Mouse (Mus musculus) gastrocnemius, postnatal 4 days (tissue): ENCODE results near the gene Me3. TPM values are rescaled to one million over a fixed set of nuclear protein-coding genes. Genes with fewer than 3 reads are reported as not detected.
A peak's percentile ranks its signal among the peaks of the same experiment; 100 is the strongest.

Experiments used
- DNase-seq, 2 experiments: peaks; one replicate each; pipeline ENCODE4 v3.0.0; 2021 to 2022; ENCODE audit warnings: low spot score in 2 of 2, mixed read lengths in 2 of 2
- long read RNA-seq, 2 experiments: library from polyadenylated mRNA; stranded (forward); transcript quantifications; one replicate each; pipeline ENCODE4 v2.0.0; 2021
- total RNA-seq, 2 experiments: library from RNA; stranded (reverse); gene quantifications; 2 replicates each; pipeline ENCODE4 v1.2.3; 2021

The Me3 gene
- total RNA-seq, result 10 to 100 TPM; 33.8 to 36.1 TPM
- long read RNA-seq, experiment 1, full-length matches to known transcripts, result 26 of 36 reads
- long read RNA-seq, experiment 1, partial matches to known transcripts, result 1 of 36 reads
- long read RNA-seq, experiment 1, other reads (novel, unspliced or antisense), result 9 of 36 reads
- long read RNA-seq, experiment 2, full-length matches to known transcripts, result 48 of 64 reads
- long read RNA-seq, experiment 2, partial matches to known transcripts, result 2 of 64 reads
- long read RNA-seq, experiment 2, other reads (novel, unspliced or antisense), result 14 of 64 reads

DNA sequence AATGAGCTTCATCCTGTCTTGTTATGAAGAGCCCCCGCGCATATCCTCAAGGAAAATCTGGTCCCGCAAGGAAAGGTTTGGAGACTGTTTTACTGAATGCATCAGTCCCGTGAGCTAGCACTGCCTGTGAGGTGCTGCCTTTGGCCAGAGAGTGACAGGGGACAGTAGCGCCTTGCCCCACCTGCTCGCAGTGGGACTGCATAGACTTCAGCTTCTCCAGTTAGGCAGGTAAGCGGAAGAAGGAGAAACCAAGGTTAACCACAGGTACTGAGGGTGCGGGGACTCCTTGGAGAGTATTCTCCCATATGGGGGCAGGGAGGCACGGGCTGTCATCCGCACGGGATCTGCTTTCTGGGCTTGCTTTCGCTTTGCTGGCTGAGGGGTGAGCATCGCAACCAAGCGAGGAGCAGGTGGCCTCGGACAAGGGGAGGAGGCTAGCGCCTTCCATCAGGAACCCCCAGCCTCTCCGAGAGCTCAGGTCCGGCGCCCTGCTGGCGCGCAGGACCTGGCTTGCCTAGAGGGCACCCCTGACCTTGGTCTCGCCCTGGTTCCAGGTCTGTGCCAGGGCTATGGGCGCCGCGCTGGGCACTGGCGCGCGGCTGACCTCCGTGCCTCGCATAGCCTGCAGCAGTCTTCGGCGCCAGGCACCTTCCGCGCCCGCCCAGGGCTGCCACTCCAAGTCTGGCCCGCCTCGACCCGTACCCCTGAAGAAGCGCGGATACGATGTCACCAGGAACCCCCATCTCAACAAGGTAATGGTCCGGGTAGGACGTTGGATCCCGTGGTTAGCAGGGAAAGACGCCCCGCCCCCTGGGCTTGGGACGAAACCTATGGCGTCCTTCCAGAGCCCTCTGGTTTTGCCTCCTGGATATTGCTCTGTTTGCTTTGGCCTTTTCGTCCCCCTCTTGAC is at the start of gene Me3:
Gene Me3 (plus strand): TSS at position 51 of the 910 bp plus-strand sequence.
- DNase-seq, result peak; percentile 23 to 45

DNA sequence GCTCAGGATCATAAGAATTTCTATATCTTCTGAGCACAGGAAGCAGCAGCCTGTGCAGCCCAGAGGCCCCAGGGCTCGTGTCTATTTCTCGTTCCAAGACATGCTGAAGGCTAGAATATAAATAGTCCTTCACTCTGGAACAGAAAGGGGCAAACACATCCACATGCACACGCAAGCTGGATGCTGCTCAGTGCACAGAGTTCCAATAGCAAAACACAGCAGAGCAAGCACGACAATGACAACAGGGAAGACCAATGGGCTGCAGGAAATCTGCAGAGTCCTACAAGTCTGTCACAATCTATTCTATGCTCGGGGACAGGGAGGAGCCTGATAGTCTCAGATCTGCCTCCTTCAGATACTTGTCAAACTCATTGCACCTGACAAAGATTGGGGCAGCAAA is 42.2 kb upstream of the Me3 start:
- DNase-seq, result no peak

DNA sequence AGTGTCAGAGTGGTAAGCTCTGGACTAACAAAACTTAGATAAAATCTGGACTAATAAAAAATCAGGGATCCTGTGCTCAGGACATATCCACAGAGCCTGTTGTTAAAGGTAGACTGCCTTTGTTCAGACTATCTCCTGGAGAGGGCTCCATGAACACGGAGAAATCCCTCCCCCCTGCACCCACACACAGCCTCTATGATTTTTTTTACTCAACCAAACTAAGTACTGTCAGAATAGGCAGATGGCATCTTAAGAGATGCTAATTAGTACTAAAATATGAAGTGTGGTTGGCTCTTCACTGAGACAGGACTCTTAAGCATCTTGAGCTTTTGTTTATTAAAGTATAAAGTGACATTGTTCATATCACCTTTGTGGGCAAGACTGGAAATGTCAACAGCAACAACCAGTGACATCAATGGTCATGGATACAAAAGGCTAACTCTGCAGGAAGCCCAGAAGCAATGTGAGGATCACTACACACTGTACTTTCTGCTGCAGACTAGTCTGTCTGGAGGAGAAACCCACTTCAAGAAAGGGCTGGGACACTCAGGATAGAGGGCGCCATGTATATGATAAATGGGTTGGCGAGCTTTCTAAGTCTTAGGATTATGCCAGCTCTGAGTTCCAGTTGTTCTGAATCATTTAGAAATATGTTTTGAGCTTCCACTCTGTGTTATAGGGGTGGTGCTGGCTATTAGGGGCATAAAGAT is 41.5 kb upstream of the Me3 start:
- no peak for DNase-seq

DNA sequence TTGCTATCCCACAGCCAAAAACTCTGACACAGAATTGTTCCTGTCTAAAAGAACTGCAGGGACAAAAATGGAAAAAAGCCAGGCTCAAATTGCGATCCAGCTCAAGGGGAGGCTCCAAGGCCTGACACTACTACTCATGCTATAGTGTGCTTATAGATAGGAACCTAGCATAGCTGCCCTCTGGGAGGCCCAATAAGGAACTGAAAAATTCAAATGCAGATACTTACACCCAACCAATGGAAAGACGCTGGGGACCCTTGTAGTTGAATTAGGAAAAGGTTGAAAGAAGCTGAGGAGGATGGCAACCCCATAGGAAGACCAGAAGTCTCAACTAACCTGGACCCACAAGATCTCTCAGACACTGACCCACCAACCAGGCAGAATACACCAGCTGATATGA is 36.4 kb upstream of the Me3 start:
- DNase-seq, result no peak

DNA sequence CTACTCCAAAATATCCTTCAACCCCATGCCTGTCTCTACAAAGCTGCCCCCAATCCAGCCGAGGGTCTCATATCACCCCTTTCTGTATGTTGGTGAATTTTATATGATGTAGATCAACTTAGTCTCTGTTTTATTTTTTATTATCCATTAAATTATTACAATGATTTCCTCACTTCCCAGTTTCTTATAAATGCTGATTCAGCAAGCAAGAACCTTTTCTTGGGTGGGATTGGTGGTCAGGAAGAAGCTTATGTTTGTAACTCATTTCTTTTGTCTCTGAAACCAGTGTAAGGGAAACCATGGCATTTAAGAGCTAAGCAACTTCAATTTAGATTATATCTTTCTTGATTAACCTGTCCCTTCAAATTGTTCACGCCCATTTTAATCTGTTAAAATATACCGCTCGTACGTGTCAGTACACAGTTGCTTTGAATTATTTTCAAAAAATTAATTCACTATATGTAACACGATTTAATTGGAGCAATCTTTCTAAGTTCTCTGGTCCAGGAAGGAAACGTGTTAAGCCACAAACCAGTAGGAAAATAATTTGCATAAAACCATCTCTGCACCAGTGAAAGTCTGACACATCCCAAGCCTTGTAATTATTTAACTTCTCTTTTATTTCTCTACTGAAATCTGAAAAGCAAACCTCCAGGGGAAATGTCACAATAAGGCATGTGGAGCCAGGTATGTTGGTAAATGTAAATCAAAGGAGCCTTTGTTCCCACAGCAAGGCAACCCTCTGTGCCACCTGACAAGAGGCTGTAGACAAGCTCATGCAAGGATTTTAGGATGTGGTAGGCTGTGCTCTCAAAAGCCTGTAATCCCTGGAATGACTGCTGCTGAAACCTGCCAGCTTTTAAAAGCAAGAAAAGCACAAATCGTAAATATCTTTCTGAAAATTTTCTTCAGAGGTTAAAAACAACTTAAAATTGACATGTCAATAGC is 26.3 kb upstream of the Me3 start:
- no peak for DNase-seq

DNA sequence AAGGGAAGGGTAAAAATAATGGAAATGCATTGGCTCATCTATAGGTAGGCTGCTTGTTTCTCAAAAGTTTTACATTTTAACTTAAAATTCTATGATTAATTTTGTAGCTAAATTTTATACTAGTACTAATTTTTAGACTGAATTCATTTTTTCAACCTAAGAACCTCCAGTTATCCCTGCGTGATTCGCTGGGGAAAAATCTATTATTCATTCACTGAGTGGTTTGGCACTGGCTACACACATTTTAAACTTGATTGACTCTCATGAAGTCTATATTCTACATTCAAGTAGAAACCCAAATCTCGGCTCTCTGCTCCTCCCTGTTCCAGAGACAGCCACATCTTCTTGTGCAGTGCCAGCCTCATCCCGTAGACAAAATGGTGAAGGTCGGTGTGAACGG is 24.9 kb upstream of the Me3 start:
- no peak for DNase-seq

DNA sequence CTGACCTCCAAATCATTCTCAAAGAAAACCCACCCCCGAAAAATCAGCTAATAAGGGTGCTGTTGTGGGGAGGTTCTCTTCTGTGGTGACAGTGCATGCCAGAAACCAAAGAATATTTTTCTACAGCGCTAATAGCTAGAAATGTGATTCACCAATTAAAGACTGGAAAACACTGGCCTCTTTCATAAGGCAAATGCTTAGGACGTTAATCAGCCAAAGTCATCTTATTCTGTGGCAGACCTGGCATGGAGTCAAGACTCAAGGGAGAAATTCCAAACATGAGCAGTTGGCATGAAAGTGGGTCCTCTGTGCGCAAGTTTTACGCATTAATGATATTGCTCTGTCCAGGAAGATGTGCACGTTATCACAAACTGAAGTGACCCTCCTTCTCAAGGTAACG is 21.0 kb upstream of the Me3 start:
- no peak for DNase-seq

DNA sequence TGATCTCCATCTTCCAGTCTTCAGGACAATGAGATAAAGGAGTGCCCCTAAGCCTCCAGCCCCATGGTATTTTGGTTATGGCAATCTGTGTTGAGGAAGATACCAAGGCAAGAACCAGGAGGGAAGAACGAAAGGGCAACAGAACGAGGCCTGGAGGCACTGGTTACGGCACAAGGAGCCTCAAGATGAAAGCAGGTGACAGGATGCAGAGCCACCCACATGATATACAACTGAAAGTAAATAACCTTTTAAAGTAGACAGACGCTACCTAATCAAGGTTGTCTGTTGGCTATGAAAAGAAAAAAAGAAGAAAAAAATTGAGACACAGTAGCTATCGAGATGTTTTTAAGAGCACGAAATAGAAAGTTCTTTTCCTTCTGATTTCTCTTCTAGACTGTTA is 16.0 kb upstream of the Me3 start:
- DNase-seq, result no peak

DNA sequence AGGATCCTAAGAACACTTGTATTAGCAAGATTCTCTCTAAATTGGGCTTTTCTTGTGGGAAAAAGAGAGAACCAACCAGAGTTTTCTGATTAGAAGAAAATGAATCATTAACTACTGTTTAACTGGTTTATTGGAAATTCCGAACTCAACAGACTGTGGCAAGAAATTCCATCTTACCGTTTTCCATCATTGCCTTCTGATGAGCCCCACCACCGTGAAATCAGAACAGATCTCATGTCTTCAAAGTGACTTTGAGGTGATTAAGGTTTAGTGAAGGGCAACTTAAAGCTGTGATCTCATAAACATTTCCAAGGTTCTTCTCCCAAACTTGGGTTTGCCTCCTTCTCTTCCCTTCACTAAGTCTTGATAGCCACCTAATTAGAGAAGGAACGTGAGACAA is 8.9 kb upstream of the Me3 start:
- DNase-seq, result no peak

DNA sequence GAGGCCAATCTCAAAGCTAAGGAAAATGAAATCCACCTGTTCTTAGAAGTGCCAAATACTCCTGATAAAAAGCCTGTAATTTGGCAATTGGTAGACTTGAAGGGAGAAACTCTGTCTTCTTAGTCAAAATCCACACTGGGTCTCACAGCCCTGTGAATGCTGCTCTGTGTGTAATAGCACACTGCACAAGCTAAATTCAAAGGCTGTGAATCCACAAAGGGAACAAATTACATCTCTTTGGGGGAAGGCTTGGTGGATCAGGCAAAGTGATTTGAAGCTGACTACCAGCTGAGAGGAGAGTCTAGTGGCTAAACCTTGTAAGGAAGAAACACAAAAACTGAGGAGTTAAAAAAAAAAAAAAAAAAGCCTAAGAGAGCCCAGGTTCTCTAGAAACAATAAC is 4.8 kb upstream of the Me3 start:
- no peak for DNase-seq

DNA sequence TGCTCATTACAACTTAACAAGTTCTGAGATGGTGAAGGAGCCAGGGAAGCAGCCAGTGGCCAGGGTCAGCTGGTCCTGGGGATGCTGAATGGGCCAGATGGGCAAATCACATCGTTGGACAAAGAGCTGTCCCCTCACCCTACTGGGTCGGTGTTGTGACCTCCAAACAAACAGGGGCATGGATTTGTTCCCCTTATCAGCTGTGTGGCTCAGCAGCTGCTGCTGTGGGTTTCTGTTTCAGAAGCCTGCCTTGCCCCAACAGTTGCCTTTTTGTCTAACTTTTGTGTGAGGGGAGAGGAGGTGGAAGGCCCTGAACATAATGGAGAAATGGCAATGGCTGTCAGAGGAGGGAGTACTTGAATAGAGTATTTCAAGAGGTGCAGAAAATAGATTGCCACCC is 4.2 kb upstream of the Me3 start:
- peak in 1 of 2 experiments; percentile 9 for DNase-seq

DNA sequence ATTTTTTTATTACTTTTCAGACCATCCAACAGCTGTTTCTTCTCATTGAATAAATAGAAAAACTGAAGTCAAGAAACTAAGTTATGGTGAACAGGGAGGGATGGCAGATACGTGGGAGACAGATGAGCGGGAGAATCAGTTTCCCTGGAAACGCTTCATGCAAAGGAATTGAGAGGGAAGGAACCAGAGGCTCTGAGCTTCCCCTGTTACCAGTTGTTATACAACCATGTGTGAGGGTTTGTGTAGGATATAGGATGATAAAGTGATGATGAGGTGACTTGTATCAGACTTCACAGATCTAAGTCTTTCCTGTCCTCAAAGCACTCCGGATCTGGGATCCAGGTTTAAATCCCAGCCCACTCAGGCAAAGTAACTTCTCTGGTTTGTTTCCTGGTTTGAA is 3.2 kb upstream of the Me3 start:
- DNase-seq, result no peak

DNA sequence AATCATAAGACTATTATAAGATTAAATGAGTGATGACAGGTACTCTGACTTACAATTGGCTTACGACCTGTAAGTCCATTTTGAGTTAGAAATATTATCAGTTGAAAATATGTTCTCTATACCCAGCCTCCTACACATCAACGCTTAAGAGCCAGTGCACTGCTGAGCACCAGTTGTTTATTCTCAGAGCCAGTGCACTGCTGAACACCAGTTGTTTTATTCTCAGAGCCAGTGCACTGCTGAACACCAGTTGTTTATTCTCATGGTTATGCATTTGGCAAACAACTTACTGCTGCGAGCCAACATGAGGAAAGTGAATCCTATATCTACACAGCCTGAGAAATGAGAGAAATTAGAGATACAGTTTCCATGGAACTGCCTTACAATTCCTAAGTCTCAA is 2.3 kb upstream of the Me3 start:
- no peak for DNase-seq

DNA sequence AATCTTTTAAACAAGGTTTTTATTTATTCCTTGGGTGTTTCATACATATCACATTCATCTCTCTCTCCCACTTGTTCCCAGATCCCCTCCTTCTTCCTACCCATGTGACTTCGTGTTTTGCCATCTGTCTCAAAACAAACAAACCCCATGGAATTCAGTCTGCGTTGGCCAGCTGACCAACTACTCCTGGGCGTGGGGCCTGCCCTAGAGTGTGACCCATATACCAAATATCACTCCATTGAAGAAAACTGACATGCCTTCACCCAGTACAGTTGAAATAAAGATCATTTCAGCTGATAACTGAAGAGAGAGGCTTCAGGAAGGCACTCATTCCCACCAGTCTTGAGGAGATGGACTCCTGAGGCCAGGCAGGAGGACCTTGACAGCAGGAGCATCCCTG is 1.4 kb upstream of the Me3 start:
- DNase-seq, result no peak

DNA sequence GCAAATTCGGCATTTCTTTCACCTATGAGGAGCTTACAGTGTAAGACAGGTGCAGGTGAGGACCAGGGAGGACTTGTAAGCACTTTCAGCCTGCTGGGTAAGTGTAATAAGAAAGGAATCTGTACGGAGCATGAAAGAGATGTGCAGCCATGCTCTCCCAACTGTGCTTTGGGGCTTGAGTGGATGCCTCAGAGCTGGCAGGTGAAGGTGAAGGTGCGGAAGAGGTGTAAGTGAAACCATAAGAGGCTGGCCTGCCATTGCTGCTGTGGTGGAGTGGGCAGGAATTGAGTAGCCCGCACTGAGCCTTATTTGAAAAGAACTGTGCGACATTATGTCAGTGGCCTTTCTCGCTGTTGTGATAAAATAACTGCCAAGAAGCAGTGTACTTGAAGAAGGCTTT is 8.3 kb downstream of the Me3 start:
- no peak for DNase-seq

DNA sequence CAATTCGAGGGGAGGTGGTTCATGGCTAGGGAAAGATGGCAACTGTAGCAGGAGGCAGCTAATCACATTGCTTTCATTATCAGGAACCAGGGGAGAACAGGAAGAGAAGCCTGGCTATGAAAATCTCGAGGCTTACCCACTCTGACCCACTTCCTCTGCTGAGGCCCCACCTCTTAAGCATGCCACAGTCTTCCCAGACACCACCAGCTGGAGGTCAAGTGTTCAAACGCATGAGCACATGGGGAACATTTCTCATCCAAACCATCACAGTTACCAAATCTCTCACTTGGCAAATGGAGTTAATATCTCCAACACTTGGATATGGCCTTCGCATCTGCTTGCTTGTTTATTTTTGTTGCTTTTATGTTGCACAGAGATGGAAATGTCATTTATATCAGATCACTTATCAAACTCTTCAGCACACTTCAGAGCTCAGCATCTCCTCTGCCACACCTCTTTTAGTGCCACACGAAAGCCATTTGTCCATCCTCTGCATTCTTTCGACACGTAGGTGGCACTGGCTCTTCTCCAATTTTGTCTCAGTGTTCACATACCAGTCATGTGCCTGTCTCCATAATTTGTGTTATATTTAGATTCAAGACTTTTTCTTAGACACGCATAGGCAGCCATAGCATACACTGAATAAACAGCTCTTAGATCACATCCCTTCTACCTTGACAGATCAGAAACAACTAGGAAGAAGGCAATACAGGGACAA is 8.9 kb downstream of the Me3 start:
- DNase-seq, result no peak

DNA sequence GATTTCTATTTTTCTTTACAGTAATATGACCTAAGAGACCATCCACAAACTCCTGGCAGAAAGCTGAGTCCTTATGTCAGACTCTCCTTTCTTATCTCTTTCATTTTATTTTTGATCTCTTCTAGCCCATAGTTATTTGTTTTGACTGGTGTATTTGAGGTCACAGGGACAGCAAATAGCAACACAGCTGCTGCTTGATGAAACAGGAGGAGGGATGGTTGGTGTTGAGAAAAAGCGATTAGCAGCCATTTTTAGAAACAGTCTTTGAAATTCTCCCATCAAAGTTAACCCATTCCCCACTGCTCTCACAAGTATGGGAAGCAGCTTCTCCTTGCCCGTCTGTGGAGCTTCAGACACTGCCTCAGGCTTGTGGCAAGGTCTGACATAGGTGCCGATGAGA is 12.8 kb downstream of the Me3 start:
- no peak for DNase-seq

DNA sequence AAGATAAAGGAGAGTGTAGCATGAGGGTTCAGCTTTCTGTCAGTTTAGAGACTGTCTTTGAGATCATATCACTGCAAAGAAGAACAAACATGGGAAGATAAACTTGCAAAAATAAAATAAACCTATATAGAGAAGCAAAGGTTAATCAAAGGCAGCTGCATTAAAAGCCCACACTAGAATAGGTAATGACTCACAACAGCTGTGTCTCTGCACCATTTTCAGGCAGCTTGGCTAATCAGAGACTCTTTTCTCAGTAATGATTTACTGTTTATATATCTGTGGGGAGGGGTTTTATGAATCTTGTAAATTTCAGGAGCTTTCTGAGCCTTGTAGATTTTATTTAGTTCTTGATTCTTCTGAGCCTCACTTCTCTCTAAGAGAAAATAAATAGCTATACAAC is 15.7 kb downstream of the Me3 start:
- DNase-seq, result no peak

DNA sequence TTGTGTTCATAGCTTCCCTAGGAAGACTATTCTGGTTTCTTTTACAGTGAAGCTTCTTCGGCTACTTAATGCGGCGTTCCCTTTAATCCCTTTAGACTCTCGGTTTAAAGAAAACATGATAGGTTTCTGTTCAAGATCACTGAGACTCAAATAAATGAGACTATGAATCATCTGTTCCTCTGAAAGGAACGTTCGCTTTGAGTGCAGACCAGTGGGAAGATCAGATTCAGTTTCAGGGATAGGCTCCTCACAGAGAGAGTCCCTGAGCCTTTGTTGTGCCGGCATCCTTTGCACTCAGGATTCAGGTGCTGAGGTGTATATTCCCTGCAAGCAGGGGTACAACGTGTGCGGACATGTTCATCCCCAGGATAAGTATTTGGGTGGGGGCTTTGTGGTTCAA is 25.0 kb downstream of the Me3 start:
- DNase-seq, result no peak

DNA sequence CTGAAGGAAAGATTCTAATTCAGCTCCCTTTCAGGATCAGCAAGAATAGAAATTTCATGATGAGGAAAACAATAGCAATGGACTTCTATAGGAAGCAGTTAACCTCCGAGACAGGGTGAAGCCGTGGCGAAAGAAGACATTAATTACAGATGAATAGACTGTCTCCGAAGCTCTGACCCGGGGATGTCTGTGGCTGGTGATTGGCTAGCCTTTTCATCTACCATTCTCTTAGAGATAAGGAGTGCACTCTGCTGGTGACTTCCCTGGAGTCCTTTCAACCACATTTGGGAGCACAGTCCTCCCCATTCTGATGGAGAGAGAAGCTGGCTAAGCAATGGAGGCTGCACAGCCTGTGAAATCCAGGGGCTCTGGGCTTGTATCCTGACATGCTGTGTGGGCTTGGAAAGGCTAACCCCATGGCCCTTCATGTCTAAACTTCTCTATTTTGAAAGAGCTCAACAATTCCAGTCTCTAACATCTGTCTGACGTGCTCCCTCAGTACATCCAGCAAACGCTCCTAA is 25.6 kb downstream of the Me3 start:
- no peak for DNase-seq
